Mouse (Mus musculus) embryonic stem cell, embryonic (primary cell): Measurements from ENCODE around the gene C330007P06Rik.

Experiments used
- CTCF ChIA-PET, 4 experiments: fragments of 300-600 bp in 2 of 4; fragments of 350-600 bp in 2 of 4; sonication (Branson Sonifier 250); formaldehyde crosslinking; loops; one replicate each; lab custom pipeline; 2022; ENCODE audit warnings: inconsistent platforms in 2 of 4; lab: Charles Lee
- POLR2A ChIA-PET, 4 experiments: fragments of 300-600 bp in 2 of 4; fragments of 350-600 bp in 2 of 4; sonication (Branson Sonifier 250); formaldehyde crosslinking; loops; one replicate each; lab custom pipeline; 2022; ENCODE audit warnings: antibody characterized with exemption in 4 of 4, inconsistent platforms in 1 of 4; lab: Charles Lee

The C330007P06Rik gene

GRCm38 (mm10) chrX:36789360-36789759 lies 84.6 kb downstream of the C330007P06Rik start:
- CTCF ChIA-PET, result no interaction called here
- POLR2A ChIA-PET, result interaction anchor here in 2 of 4 experiments (0.6 to 1.1 kb wide), 2 partner anchors 8 to 75 kb away, joined by 4 to 7 read pairs; no protein-coding TSS in a partner anchor

DNA sequence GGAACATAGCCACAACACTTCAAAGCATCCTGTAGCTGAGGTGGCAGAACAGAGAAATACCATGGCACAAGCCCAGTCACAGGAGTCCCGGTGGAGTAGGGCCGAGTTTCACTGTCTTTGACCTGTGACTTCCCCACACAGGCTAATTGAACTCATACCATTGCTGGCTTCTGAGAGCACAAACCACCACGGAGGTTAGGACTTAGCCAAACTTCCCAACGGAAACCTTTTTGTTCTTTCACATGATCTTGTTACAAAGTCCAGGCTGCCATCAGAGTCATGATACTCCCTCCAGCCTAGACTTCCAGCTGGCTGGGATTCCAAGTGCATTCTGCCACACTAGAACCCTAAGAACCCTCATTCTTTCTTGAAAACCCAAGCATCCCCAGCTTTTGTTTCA lies 96.2 kb downstream of the C330007P06Rik start:
- CTCF ChIA-PET, result no interaction called here
- POLR2A ChIA-PET, result interaction anchor here in 2 of 4 experiments (1.0 to 1.5 kb wide), 3 partner anchors 11 to 28 kb away, joined by 3 to 5 read pairs (median 3); partner anchors contain the start of gene Slc25a5 (in 1 of the 2)

- ChIA-PET POLR2A (interaction anchor here (0.6 to 2.2 kb wide), 13 partner anchors 8 to 134 kb away, joined by 3 to 12 read pairs (median 4); partner anchors contain the start of gene Slc25a5 (in 3 of the 4)), CTCF (interaction anchor here in 2 of 4 experiments (0.6 to 1.1 kb wide), 5 partner anchors 8 to 21 kb away, joined by 3 to 6 read pairs (median 3); partner anchors contain the start of gene Slc25a5 (in 1 of the 2))
Measured at GRCm38 (mm10) chrX:36775520-36775919, 98.4 kb downstream of the C330007P06Rik start.
